Mouse (Mus musculus) heart, postnatal 0 days (tissue): Measurements from ENCODE around the gene Gm11563. TPM values are rescaled to one million over a fixed set of nuclear protein-coding genes. Genes with fewer than 3 reads are reported as not detected.

ENCODE experiments used
- ATAC-seq: fragments of 200-750 bp; cut with Nextera tagmentation; 2 replicates; pipeline ENCODE4 v1.8.0; 2017; ENCODE audit warnings: low read depth, moderate number of reproducible peaks, moderate library complexity; ENCODE audit not compliant: insufficient read depth
- DNase-seq: peaks from one replicate; pipeline ENCODE4 v3.0.0-alpha.2; 2016; ENCODE audit warnings: low spot score
- H3K27ac ChIP-seq: fragments of 300-500 bp; sonication (generic); 2 replicates; pipeline ENCODE4 v1.5.1; 2014; ENCODE audit warnings: low read depth, mild to moderate bottlenecking
- H3K27me3 ChIP-seq: fragments of 300-500 bp; sonication (generic); 2 replicates; pipeline ENCODE4 v1.6.1; 2014; ENCODE audit warnings: low read length, mixed read lengths; ENCODE audit not compliant: control insufficient read depth, insufficient read depth
- H3K36me3 ChIP-seq: fragments of 300-500 bp; sonication (generic); replicated peaks from 2 replicates; pipeline ENCODE4 v1.6.1; 2014; ENCODE audit warnings: low read length, mixed read lengths; ENCODE audit not compliant: control insufficient read depth, insufficient read depth
- H3K4me1 ChIP-seq: fragments of 300-500 bp; sonication (generic); 2 replicates; pipeline ENCODE4 v1.6.1; 2014; ENCODE audit warnings: antibody characterized with exemption; ENCODE audit not compliant: control insufficient read depth, insufficient read depth
- H3K4me2 ChIP-seq: fragments of 300-500 bp; sonication (generic); 2 replicates; pipeline ENCODE4 v1.6.1; 2014; ENCODE audit warnings: low read depth, mild to moderate bottlenecking, low read length, moderate library complexity
- H3K4me3 ChIP-seq: fragments of 300-500 bp; sonication (generic); 2 replicates; pipeline ENCODE4 v1.5.1; 2014; ENCODE audit warnings: low read depth, low read length
- H3K9ac ChIP-seq: fragments of 300-500 bp; sonication (generic); replicated peaks from 2 replicates; pipeline ENCODE4 v1.6.1; 2014; ENCODE audit warnings: low read depth, low read length, mixed read lengths
- H3K9me3 ChIP-seq: fragments of 300-500 bp; sonication (generic); replicated peaks from 2 replicates; pipeline ENCODE4 v1.6.1; 2016; ENCODE audit warnings: low read length; ENCODE audit not compliant: control insufficient read depth
- CTCF ChIP-seq: IDR thresholded peaks from 2 replicates; pipeline ENCODE4 v1.5.1; 2016; ENCODE audit warnings: antibody characterized with exemption, control low read depth, low read depth
- EP300 ChIP-seq: IDR thresholded peaks from 2 replicates; pipeline ENCODE4 v1.6.1; 2016; ENCODE audit warnings: antibody characterized with exemption, low read depth
- WGBS: fragments of 180-500 bp; shearing (Covaris S2); extraction: QIAGEN DNeasy Blood & Tissue Kit; methylation state at CpG from one replicate; pipeline ENCODE4 v1.1.7; 2014; 5-methylcytosine and 5-hydroxymethylcytosine counted together
- polyA plus RNA-seq: library from polyadenylated mRNA; unstranded; fragments of >200 nt; fragmentation: Nextera tagmentation; extraction: Ambion mirVana; gene quantifications from 2 replicates; pipeline ENCODE4 v1.2.1, GENCODE M21; 2015
- total RNA-seq: library from RNA; depleted of rRNA; stranded (reverse); fragments of >200 nt; gene quantifications from 2 replicates; pipeline ENCODE4 v1.2.3, GENCODE M21; 2014; ENCODE audit warnings: low replicate concordance

The Gm11563 gene
- total and polyA plus RNA-seq, 2 experiments from 2014 or later, result not detected

- TF ChIP-seq CTCF (no peak), EP300 (no peak)
- Histone ChIP-seq H3K36me3 (no peaks in the 10 kb centered on the region), H3K27ac (no peak overlapping the region), H3K4me3 (no peak overlapping the region), H3K9ac (no peak overlapping the region), H3K27me3 (no peaks in the 10 kb centered on the region), H3K9me3 (no peaks in the 10 kb centered on the region), H3K4me2 (no peak overlapping the region), H3K4me1 (no peaks in the 10 kb centered on the region)
- WGBS, result 13% methylated on average over 1 of the region's 1 CpGs
- ATAC-seq (no peak), DNase-seq (no peak)
Observed at GRCm38 (mm10) chr11:99640926-99641325, 17.8 kb downstream of the Gm11563 start.

DNA sequence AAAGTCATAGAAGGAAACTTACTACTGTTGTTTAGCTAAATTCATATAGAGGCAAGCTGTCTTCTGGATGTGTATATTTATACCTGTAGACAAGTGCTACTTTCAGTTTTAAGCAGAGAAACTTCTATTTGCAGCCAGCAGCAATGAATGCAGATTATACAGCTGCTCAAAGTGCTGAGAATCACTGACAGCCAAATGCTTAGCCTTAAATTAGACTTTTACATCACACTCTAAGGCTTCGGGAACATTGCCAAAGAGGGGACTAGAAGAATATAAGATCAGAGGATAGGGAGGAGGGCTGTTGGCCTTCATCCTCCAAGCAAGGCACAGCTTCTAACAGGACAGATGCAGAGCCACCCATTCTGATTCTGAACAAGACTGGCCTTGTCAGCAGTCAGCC, 21.7 kb downstream of the Gm11563 start:
- Histone ChIP-seq H3K4me1 (no peaks in the 10 kb centered on the region), H3K27me3 (no peaks in the 10 kb centered on the region), H3K27ac (no peak overlapping the region), H3K36me3 (no peaks in the 10 kb centered on the region), H3K9ac (no peak overlapping the region), H3K9me3 (no peaks in the 10 kb centered on the region), H3K4me2 (no peak overlapping the region), H3K4me3 (no peak overlapping the region)
- DNase-seq, result no peak
- no peak for ATAC-seq
- 24% methylated on average over 1 of the region's 1 CpGs for WGBS
- TF ChIP-seq EP300 (no peak), CTCF (no peak)

GRCm38 (mm10) chr11:99634653-99635134, 24.1 kb downstream of the Gm11563 start, which contains the start of gene Krtap4-2:
Krtap4-2 (minus strand) TSS chr11:99635084.
- H3K4me1 ChIP-seq, result no peaks in the 10 kb centered on the region
- H3K9ac ChIP-seq, result no peak within 1 kb of the TSS
- WGBS, result 53% methylated on average over 8 of the region's 8 CpGs
- no peak within 1 kb of the TSS for H3K4me2 ChIP-seq
- H3K36me3 ChIP-seq, result no peaks in the 10 kb centered on the region
- no peaks in the 10 kb centered on the region for H3K9me3 ChIP-seq
- no peak for ATAC-seq
- DNase-seq, result no peak
- TF ChIP-seq EP300 (no peak), CTCF (no peak)
- no peaks in the 10 kb centered on the region for H3K27me3 ChIP-seq
- no peak within 1 kb of the TSS for H3K27ac ChIP-seq
- H3K4me3 ChIP-seq, result no peak within 1 kb of the TSS

GRCm38 (mm10) chr11:99633293-99633692, 25.5 kb downstream of the Gm11563 start:
- TF ChIP-seq EP300 (no peak), CTCF (no peak)
- H3K9ac ChIP-seq, result no peak overlapping the region
- DNase-seq (no peak), ATAC-seq (no peak)
- H3K27me3 ChIP-seq, result no peaks in the 10 kb centered on the region
- no peak overlapping the region for H3K27ac ChIP-seq
- no peaks in the 10 kb centered on the region for H3K4me1 ChIP-seq
- H3K4me3 ChIP-seq, result no peak overlapping the region
- H3K4me2 ChIP-seq, result no peak overlapping the region
- no peaks in the 10 kb centered on the region for H3K9me3 ChIP-seq
- WGBS, result 56% methylated on average over 2 of the region's 2 CpGs
- H3K36me3 ChIP-seq, result no peaks in the 10 kb centered on the region

GRCm38 (mm10) chr11:99630890-99631289, 27.9 kb downstream of the Gm11563 start:
- H3K9me3 ChIP-seq, result no peaks in the 10 kb centered on the region
- no peak overlapping the region for H3K4me3 ChIP-seq
- H3K27ac ChIP-seq, result no peak overlapping the region
- no peak for DNase-seq
- no peaks in the 10 kb centered on the region for H3K36me3 ChIP-seq
- WGBS, result 71% methylated on average over 3 of the region's 3 CpGs
- ATAC-seq, result no peak
- H3K9ac ChIP-seq, result no peak overlapping the region
- H3K4me2 ChIP-seq, result no peak overlapping the region
- H3K4me1 ChIP-seq, result no peaks in the 10 kb centered on the region
- no peak for TF ChIP-seq CTCF
- TF ChIP-seq EP300, result no peak
- no peaks in the 10 kb centered on the region for H3K27me3 ChIP-seq

DNA sequence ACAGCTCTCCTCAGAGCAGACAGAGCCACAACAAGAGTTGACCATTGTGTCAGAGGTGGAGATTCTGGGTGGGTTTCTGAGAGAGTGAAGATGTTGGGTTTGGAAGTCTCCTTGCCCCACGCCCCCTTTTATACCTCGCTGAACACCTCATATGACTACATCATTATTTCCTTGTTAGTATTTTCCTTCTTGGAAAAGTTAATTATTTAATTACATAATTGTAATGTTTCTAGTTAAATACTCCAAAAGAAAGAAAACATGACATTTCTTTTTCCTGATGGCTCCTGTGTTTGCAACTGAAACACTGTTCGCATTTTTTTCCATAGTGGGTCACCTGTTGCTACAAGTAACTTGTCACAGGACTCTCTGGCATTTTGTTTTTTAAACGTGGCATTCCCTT, 30.6 kb downstream of the Gm11563 start, which contains the start of gene Krtap4-1:
Gene Krtap4-1 (minus strand): TSS at position 101 of the 400 bp plus-strand sequence.
- 78% methylated on average over 4 of the region's 4 CpGs for WGBS
- H3K4me2 ChIP-seq, result no peak within 1 kb of the TSS
- H3K27ac ChIP-seq, result no peak within 1 kb of the TSS
- DNase-seq (no peak), ATAC-seq (no peak)
- no peak for TF ChIP-seq EP300
- TF ChIP-seq CTCF, result no peak
- H3K4me1 ChIP-seq, result no peaks in the 10 kb centered on the region
- H3K9me3 ChIP-seq, result no peaks in the 10 kb centered on the region
- no peak within 1 kb of the TSS for H3K9ac ChIP-seq
- no peaks in the 10 kb centered on the region for H3K36me3 ChIP-seq
- no peak within 1 kb of the TSS for H3K4me3 ChIP-seq
- H3K27me3 ChIP-seq, result no peaks in the 10 kb centered on the region
